Mouse (Mus musculus) skeletal muscle tissue, adult 2 months (tissue): Measurements from ENCODE around the gene Gm2042.
"Not testable (repeated sequence)": the region's sequence is repeated elsewhere in the genome, so short reads cannot be mapped to it uniquely, and the experiment has no call there.

Experiments
- DNase-seq: peaks from one replicate; pipeline ENCODE4 v3.0.0-alpha.2; 2012; ENCODE audit warnings: low read depth, low spot score

The Gm2042 gene

GRCm38 (mm10) chr12:87953780-87954179 is at the start of gene Gm2042:
Gene Gm2042 (plus strand): TSS chr12:87954080.
- not testable (repeated sequence) for DNase-seq

- DNase-seq = not testable (repeated sequence)
Measured at GRCm38 (mm10) chr12:87919721-87920120, 34.2 kb upstream of the Gm2042 start, which contains the start of gene Gm2035. Gene Gm2035 (minus strand): TSS chr12:87919857.

GRCm38 (mm10) chr12:87984000-87984399 is 30.1 kb downstream of the Gm2042 start:
- not testable (repeated sequence) for DNase-seq

GRCm38 (mm10) chr12:88004118-88004517 is 50.2 kb downstream of the Gm2042 start:
- DNase-seq = not testable (repeated sequence)
